Mouse (Mus musculus) left cerebral cortex, adult 9 months (tissue): ENCODE measurements at regions not wholly inside any gene's neighbourhood (a gene's known extent, or its start where the extent isn't known, plus 50 kb on each side); places are given as distances from the start of the nearest gene placed in this dataset.

Source experiments
- DNase-seq, 2 experiments: peaks; one replicate each; pipeline ENCODE4 v3.0.0; 2022; ENCODE audit warnings: low spot score in 2 of 2

DNA sequence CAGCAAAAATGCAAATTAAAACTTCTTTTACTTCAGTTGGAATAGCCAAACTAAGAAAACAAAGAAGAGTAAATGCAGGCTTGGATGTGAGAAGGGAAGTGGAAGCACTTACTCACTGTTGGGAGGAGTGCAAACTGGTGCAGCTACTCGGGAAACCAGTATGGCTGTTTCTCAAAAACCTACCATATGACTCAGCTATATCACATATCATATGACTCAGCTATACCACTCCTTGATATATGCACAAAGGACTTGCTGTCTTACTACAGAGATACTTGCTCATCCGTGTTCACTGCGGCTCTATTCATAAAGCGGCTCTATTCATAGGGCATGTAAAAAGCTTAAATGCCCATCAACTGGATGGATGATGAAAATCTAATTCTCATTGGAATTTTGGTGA lies 59.5 kb upstream of the Fam19a1 start:
- no peak for DNase-seq

DNA sequence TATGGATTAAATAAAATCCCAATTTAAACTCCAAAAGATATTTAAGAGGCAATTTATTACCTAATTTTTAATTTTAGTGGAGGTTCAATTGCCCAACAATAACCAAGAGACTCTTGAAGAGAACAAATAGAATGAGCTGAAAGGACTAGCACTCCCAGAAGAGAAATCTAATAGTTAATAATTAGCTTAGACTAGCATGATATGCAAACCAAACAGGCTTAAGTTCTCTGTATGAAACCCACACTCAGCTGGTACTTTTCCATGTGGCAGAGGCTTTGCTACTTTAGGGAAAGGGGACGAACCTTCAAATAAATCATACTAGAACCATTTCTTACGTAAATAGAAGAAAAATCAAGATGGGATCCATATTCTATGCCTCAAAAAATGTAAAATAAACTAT lies 55.9 kb upstream of the Fam19a1 start:
- DNase-seq: no peak

DNA sequence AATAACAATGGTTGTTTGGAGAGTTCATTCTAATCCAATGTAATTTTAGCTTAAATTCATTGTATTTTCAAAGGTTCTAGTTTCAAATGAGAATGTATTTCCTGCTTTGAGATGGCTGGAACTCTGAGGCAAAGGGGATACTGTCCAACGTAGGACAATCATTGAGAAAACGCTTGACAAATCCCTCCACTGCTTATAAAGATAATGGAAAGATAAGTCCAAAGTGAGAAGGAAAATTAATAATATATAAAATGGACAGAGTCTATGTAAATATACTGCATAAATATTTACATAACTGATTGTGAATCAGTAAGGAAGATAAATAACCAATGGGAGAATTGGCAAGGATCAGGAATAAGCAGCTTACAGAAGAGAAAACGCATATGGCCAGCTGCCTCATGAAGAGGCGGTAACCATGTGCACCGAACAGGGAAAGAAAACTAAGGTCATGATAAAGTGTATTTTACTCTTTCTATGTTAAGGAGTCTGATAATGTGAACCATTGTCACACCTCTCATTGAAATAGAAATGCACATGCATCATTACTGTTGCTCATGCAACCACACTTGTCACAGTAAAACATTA lies 55.3 kb upstream of the Fam19a1 start:
- DNase-seq: no peak

DNA sequence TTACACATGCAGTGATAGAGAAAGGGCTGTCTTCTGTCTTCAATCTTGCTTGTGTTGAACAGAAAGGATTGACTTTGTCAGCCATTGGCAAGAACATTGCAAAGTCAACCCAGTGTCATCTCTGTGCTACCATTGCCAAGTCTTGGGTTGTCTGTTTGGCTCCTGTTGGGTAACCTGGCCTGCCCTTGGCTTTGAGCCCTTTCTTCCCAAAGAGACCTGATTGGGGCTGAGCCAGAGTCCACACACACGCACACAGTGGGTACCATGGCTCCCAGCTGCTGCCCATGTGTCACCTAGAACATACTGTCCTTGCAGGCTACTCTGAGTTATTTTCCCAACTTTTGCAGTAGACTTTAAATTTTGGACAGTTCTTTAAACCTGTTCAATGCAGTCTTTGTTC lies 51.0 kb upstream of the Fam19a1 start:
- no peak for DNase-seq
